Mouse (Mus musculus) thymus, postnatal 10 days (tissue): Measurements from ENCODE around the gene Sf1.

ENCODE experiments used
- DNase-seq, 2 experiments: peaks; one replicate each; pipeline ENCODE4 v3.0.0; 2021; ENCODE audit warnings: low spot score in 2 of 2

Sf1 gene

DNA sequence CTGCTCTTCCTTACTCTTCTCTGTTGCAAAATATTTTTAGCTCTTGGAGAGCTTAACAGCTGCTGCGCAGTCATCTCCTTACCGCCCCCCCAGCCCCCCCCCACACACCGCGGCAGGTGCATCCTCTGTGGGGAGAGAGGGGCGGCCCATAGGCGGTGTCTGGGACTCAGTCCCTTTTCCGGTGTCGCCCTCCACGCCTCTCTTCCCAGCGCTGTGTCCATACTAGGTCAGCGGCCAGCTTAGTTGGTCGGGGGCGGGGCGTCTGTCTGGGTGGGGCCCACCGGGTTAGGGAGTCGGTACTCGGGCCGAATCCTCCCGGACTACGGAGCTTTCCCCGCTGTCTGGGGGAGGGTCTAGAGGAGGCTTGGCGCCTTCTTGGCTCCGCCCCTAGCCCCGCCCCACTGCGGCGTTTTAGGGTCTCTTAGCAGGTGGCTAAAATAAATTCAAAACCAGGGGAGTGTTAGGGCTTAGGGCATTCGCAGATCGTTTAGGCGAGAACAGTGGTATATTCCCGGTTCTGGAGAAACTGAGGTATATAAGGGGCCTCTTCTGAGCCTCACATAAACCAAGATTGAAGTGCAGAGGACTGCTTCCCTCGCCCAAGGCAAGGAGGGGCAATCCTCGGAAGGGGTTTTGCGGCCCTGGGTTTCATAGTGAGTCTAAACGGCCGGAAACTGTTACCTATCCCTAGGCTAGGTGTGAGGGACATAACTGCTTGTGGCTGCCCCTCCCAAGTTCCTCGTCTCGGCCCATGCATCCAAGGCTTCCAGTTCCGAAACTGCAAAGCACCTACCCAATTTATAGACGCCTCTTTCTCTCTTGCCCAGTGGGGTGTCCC, 35.2 kb downstream of the Sf1 start:
- peak; percentile 92 to 93 for DNase-seq

DNA sequence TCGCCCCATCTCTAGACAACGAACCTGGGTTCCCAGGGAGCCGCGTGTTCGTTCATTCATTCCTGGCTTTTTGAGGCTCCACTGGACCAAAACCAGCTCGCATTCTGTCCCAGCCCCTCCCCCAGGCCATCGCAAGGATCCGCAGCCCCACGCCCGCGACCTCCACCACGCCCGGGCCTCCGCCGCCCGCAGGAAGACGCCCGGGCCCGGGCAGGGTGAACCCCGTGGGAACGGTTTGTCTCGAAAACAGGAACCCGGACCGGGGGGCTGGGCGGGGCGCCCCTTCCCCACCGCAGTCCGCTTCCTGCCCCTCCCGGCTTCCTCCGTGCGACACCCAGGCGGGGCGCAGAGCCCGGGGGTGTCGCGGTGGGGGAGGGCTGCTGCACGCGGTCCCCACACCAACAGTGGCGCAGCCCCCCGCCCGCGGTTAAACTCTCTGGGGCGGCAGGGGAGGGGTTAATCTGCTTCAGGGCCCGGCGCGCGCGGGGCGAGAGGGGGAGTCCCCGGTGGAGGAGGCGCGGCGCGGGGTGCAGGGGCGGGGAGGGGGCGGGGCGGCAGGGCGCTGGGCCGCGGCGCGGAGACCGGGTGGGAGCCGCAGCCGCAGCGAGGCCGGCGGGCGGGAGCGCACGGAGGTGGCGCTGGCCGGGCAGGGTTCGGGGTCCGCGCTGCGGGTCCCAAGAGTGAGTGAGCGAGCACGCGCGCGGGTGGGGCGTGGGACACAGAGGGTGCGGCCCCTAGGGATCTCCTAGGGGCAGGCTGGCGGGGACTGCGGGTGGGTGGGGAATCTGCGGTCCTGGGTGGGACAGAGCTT, 36.0 kb downstream of the Sf1 start, which contains the start of gene Rasgrp2:
TSS of gene Rasgrp2 (plus strand) at position 56 of the 811 bp plus-strand sequence.
- peak; percentile 94 to 96 for DNase-seq

- peak; percentile 65 to 66 for DNase-seq
Observed at GRCm38 (mm10) chr19:6400096-6401086, 36.9 kb downstream of the Sf1 start.

DNA sequence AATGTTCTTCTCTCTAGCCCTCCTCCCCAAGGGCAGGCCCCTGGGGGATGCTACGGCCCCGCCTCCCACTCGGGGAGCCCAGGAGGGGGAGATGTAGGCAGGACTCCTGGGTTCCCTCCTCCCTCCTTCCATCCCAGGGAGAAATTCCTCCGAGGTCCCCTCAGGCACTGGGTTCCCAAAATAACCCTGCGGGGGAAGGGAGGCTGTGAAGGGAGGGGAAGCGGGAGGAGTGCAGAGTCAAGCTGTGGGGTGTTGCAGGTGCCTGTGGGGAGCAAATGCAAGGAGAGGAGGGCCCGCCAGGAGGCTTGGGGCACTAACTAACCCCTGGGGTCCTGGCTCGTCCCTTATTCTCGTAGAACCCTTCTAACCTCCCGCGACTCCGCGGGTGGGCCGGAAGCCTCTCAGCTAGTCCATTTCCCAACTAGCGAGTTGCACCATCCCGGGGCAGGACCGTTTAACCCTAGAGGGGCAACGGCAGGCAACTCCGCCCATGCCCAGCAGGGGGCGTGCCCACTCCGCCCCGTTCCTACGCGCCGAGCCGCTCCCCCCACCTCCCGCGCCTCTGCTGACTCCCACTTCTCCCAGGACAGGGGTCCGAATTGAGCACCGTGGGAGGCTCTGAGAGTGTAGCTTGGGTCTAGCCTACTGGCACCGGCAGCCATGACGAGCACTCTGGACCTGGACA, 37.8 kb downstream of the Sf1 start:
- DNase-seq = peak; percentile 80 to 92

- no peak for DNase-seq
Observed at GRCm38 (mm10) chr19:6401951-6402350, 38.5 kb downstream of the Sf1 start.

DNA sequence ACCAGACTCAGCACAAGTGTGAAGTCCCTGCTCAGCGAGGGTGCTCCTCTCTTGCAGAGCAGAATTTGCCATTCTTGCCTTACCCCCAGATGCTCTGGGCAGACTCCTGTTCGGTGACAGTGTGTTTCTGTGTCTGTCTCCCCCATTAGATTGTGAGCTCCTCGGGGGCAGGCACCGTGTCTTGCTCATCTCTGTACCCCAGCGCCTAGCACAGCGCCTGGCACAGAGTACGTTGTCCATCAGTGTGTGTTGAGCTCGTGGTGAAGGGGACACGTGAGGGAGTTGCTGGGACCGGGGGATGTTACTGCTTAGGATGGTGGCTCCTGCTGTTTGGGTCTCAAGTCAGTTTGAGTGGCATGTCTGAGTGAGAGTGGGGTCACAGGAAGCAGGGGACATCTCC, 40.4 kb downstream of the Sf1 start:
- DNase-seq = no peak

DNA sequence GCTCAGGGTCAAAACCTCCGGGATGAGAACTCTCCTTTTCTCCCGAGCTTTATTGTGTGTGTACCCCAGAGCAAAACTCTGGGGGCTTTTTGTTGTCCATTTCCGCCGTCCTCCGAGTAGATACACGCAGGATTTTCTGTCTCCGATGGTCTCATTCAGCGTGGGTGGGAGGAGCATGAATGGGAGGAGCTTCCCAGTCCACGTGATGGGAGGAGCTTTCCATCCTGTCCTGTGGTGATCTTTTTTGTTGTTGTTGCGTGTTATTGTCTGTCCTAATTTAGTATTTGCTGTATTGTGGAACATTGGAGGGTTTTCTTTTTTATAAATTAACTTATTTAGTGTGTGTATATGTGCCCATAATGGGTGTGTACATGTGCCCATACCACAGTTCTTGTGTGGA, 41.9 kb downstream of the Sf1 start:
- no peak for DNase-seq

GRCm38 (mm10) chr19:6407109-6407508, 43.6 kb downstream of the Sf1 start:
- DNase-seq = no peak

DNA sequence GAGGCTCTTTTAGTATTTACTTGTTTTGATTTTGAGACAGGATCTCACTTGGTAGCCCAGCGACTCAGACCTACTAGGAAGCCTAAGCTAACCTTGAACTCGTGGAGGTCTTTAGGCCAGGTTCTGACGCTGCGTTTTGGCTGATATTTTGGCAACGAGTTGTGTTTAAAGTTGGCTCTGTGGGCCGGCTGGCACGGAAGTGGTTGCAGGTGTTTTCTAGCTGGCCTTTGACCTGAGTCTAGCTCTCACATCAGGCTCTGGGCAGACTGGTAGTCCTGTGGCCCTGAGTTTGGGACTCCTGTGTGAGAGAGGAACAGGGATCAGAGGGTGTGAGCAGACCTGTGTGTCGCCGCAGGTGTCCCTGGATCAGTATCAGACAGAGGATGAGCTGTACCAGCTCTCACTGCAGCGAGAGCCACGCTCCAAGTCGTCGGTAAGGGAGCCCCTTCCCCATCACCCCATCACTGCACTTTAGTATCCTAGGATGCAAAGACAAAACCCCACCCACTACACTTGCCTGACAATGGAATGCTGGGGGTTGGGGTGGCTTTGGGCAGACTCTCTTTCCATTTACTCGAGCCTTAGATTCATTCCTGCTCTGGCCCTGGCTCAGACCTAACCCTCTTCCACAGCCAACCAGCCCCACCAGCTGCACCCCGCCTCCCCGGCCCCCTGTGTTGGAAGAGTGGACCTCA, 44.5 kb downstream of the Sf1 start:
- no peak for DNase-seq

- no peak for DNase-seq
Observed at GRCm38 (mm10) chr19:6408749-6409148, 45.3 kb downstream of the Sf1 start.

GRCm38 (mm10) chr19:6409176-6409575, 45.7 kb downstream of the Sf1 start:
- no peak for DNase-seq

- no peak for DNase-seq
Observed at GRCm38 (mm10) chr19:6409936-6410335, 46.4 kb downstream of the Sf1 start.

GRCm38 (mm10) chr19:6412798-6413197, 49.3 kb downstream of the Sf1 start:
- DNase-seq = no peak

GRCm38 (mm10) chr19:6415454-6415853, 52.0 kb downstream of the Sf1 start:
- DNase-seq = no peak

- DNase-seq = no peak
Observed at GRCm38 (mm10) chr19:6416124-6416770, 52.8 kb downstream of the Sf1 start.

- no peak for DNase-seq
Observed at GRCm38 (mm10) chr19:6416894-6417761, 53.6 kb downstream of the Sf1 start.

- peak; percentile 70 to 87 for DNase-seq
Observed at GRCm38 (mm10) chr19:6418233-6418879, 54.9 kb downstream of the Sf1 start, which contains the start of gene Nrxn2. TSS of gene Nrxn2 (plus strand) at chr19:6418731.

DNA sequence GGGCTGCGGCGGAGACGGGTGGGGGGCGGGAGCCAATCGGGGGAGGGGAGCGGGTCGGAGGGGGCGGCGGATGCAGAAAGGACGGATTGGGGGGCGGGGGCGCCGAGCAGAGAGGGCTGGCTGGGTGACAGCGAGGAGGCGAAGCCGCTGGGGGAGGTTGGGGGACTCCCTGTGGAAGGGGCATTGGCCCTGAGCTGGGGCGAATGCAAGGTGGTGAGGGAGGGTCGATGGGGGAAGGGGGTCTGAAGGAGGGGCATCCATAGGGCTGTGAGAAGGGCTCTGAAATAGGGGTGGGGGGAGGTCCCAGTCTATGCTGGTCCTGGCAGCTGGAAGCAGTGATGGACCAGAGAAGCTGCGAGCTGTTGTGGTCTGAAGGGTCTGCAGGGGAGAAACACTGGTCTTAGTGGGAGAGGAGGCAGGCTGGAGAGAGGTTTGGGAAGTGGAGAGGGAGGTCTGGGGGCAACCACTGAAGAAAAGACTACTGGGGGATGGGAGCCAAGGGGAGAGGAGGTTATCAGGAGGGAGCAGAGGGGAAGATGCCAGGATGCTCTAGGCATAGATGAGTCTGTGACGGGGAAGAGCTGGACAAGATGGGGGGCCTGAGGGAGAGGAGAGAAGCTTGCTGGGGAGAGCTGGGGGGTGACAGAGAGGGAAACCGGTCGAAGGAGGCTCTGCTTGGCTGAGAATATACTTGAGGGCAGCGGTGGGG, 55.6 kb downstream of the Sf1 start:
- DNase-seq = peak in 1 of 2 experiments; percentile 13
